Mouse (Mus musculus) hindbrain, embryonic 12.5 days (tissue): ENCODE results near the gene Rabgef1. TPM values are rescaled to one million over a fixed set of nuclear protein-coding genes. Genes with fewer than 3 reads are reported as not detected.

Source experiments
- ATAC-seq: fragments of 200-750 bp; cut with Nextera tagmentation; 2 replicates; pipeline ENCODE4 v1.8.0; 2017; ENCODE audit warnings: moderate TSS enrichment; ENCODE audit not compliant: low FRiP score
- H3K27ac ChIP-seq: fragments of 300-500 bp; sonication (generic); 2 replicates; pipeline ENCODE4 v1.5.1; 2016; ENCODE audit warnings: mild to moderate bottlenecking
- H3K27me3 ChIP-seq: fragments of 300-500 bp; sonication (generic); 2 replicates; pipeline ENCODE4 v1.6.1; 2016; ENCODE audit warnings: mild to moderate bottlenecking
- H3K36me3 ChIP-seq: fragments of 300-500 bp; sonication (generic); 2 replicates; pipeline ENCODE4 v1.6.1; 2016; ENCODE audit warnings: mild to moderate bottlenecking
- H3K4me1 ChIP-seq: fragments of 300-500 bp; sonication (generic); 2 replicates; pipeline ENCODE4 v1.6.1; 2016
- H3K4me2 ChIP-seq: fragments of 300-500 bp; sonication (generic); replicated peaks from 2 replicates; pipeline ENCODE4 v1.6.1; 2016; ENCODE audit warnings: mild to moderate bottlenecking
- H3K4me3 ChIP-seq: fragments of 300-500 bp; sonication (generic); 2 replicates; pipeline ENCODE4 v1.5.1; 2016; ENCODE audit warnings: mild to moderate bottlenecking
- H3K9ac ChIP-seq: fragments of 300-500 bp; sonication (generic); 2 replicates; pipeline ENCODE4 v1.6.1; 2016; ENCODE audit warnings: mild to moderate bottlenecking, moderate library complexity
- H3K9me3 ChIP-seq: fragments of 300-500 bp; sonication (generic); replicated peaks from 2 replicates; pipeline ENCODE4 v1.6.1; 2016; ENCODE audit warnings: mild to moderate bottlenecking
- WGBS: fragments of 180-500 bp; shearing (Covaris S2); methylation state at CpG from one replicate; pipeline ENCODE4 v1.1.7; 2016; 5-methylcytosine and 5-hydroxymethylcytosine counted together
- polyA plus RNA-seq: library from polyadenylated mRNA; unstranded; fragments of >200 nt; fragmentation: Nextera tagmentation; extraction: Ambion mirVana; gene quantifications from 2 replicates; pipeline ENCODE4 v1.2.1, GENCODE M21; 2016

The Rabgef1 gene
- polyA plus RNA-seq, 1 experiment from 2014 or later = 33.3 TPM

DNA sequence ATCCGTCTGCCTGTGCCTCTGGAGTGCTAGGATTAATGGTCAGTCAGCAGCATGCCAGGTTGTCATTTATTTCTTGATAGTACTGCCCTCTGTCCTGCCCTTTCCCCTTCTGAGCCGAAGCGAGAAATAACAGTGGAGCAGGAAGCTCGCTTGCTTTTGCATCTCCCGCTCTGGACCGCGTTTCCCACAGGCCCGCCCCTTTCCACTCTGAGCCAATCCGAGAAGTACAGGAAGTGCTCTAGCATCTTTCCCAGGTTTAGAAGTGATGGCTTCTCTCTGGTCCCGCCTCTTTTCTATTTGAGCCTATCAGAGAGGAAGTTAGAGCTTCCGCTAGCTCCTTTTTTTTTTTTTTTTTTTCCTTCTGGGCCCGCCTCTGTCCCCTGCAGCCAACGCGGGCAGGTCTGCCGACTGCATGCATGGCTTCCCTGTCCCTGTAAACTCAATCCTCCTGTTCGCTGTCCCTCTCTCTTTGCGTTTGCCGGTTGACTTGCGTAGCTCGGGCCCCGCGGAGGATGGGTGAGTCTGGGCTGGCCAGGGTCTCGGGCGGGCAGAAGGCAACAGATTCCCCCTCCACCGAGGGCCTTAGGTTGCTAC, 85.2 kb downstream of the Rabgef1 start:
- peak overlapping the region; percentile 79 for H3K9ac ChIP-seq
- under 1% methylated on average over 25 of the region's 25 CpGs for WGBS

DNA sequence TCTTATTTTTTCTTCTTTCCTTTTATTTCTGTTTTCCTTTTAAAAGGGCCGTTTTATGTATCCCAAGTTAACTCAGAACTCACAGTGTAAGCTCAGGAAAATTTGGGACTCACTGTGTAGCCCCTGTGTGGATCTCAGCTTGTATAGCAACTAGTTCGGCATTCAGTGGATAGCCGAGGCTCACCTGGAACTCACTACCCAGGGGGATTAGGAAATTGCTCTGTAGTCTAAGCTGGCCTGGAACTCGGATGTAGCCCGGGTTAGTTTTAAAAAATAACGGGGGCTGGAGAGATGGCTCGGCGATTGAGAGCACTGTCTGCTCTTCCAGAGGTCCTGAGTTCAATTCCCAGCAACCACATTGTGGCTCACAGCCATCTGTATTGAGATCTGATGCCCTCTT, 85.7 kb downstream of the Rabgef1 start:
- Histone ChIP-seq H3K27ac (peak overlapping the region; percentile 80), H3K9me3 (no peaks in the 10 kb centered on the region), H3K4me1 (peaks cover 25% of the 10 kb centered on the region; the same call in 1 of the 2 replicates), H3K4me3 (peak overlapping the region; percentile 67), H3K36me3 (peaks cover 8% of the 10 kb centered on the region; the same call in 1 of the 2 replicates), H3K4me2 (peak overlapping the region; percentile 66), H3K9ac (peak overlapping the region; percentile 79), H3K27me3 (no peaks in the 10 kb centered on the region)
- 11% methylated on average over 8 of the region's 8 CpGs for WGBS
- no peak for ATAC-seq

More for the DNA sequence above, 85.2 kb downstream of the Rabgef1 start:
- peak overlapping the region; percentile 67 for H3K4me3 ChIP-seq
- peaks cover 25% of the 10 kb centered on the region; the same call in 1 of the 2 replicates for H3K4me1 ChIP-seq
- peak overlapping the region; percentile 80 for H3K27ac ChIP-seq
- H3K27me3 ChIP-seq = no peaks in the 10 kb centered on the region
- ATAC-seq = peak; percentile 94
- H3K36me3 ChIP-seq = peaks cover 13% of the 10 kb centered on the region
- no peaks in the 10 kb centered on the region for H3K9me3 ChIP-seq
- H3K4me2 ChIP-seq = peak overlapping the region; percentile 66

DNA sequence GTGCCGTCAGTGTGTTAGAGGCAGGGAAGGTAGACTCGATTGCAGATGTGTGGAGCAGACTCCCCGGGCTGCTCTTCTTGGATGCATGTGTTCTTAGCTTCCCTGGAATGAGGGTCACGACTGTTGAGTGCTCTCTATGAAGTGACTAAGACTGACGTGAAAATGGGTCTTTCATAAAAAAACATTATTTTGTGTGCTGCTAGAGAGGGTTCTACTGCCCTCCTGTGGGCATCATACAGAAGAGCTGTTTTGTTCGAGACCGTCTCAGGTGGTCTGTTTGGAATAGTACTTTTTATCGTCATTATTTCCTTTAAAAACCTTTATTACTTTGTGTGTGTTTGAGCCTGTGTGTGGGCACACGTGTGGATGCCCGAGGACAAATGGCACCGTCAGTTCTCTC, 91.9 kb downstream of the Rabgef1 start:
- peaks cover 42% of the 10 kb centered on the region for H3K36me3 ChIP-seq
- no peaks in the 10 kb centered on the region for H3K27me3 ChIP-seq
- H3K4me2 ChIP-seq = no peak overlapping the region
- H3K9ac ChIP-seq = no peak overlapping the region
- ATAC-seq = no peak
- H3K9me3 ChIP-seq = no peaks in the 10 kb centered on the region
- no peak overlapping the region for H3K4me3 ChIP-seq
- H3K4me1 ChIP-seq = no peaks in the 10 kb centered on the region
- 86% methylated on average over 11 of the region's 11 CpGs for WGBS
- no peak overlapping the region for H3K27ac ChIP-seq

Other genes with a start within 250 kb of the Rabgef1 start
- 40.9 and 42.4 TPM in 2 replicates for gene Vkorc1l1, start 229.8 kb upstream of the Rabgef1 start, polyA plus RNA-seq
- gene Gusb, start 168.7 kb upstream of the Rabgef1 start, polyA plus RNA-seq = 31.4 and 31.5 TPM in 2 replicates
- gene Asl, start 142.6 kb upstream of the Rabgef1 start, polyA plus RNA-seq = 23.5 and 34.7 TPM in 2 replicates
- 53.3 and 56.0 TPM in 2 replicates for gene Crcp, start 142.5 kb upstream of the Rabgef1 start, polyA plus RNA-seq
- gene Tpst1, start 98.5 kb upstream of the Rabgef1 start, polyA plus RNA-seq = 57.0 and 62.9 TPM in 2 replicates
- gene Kctd7, start 26.9 kb upstream of the Rabgef1 start, polyA plus RNA-seq = 8.7 and 10.1 TPM in 2 replicates
- gene Tmem248, start 45.3 kb downstream of the Rabgef1 start, polyA plus RNA-seq = 31.0 and 31.1 TPM in 2 replicates
- gene Sbds, start 83.7 kb downstream of the Rabgef1 start, polyA plus RNA-seq = 69.5 and 72.6 TPM in 2 replicates
- 26.9 and 27.1 TPM in 2 replicates for gene Tyw1, start 83.8 kb downstream of the Rabgef1 start, polyA plus RNA-seq
- 2.9 and 3.0 TPM in 2 replicates for gene Caln1, start 197.7 kb downstream of the Rabgef1 start, polyA plus RNA-seq
- not detected in 2 replicates for gene A330070K13Rik, start 212.8 kb downstream of the Rabgef1 start, polyA plus RNA-seq